Mouse (Mus musculus): Measurements from ENCODE around the gene Bmpr1b. TPM values are rescaled to one million over a fixed set of nuclear protein-coding genes. Genes with fewer than 3 reads are reported as not detected.

The Bmpr1b gene
- polyA plus RNA-seq, 1 experiment from 2014 or later = 2.7 TPM

DNA sequence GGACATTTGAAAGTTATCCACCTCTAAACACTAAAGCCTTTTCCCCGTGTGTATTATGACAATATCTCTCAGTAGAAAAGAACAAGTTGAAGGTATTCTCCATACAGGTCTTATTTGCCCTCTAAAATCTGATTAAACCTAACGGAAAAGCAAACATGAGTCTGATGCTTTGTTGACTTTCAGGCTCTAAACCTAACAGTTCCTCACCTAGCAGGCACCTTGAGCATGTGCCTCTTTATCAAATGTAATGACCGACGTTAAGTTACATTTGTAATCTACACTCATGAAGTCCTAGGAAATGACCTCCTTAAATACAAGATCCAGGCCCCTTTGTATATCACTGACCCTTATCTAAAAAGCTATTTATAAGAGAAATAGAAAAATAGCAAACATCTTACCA, 79.5 kb downstream of the Bmpr1b start:
- H3K9me3 ChIP-seq (ENCODE audit: control insufficient read depth, low read length) = no peaks in the 10 kb centered on the region
- no peak overlapping the region for H3K27ac ChIP-seq (replicated peaks)
- H3K4me2 ChIP-seq (replicated peaks; ENCODE audit: low read depth) = no peak overlapping the region
- H3K9ac ChIP-seq (ENCODE audit: low read length) = no peak overlapping the region
- no peaks in the 10 kb centered on the region for H3K4me1 ChIP-seq (replicated peaks; ENCODE audit: control insufficient read depth, insufficient read depth)
- H3K4me3 ChIP-seq (ENCODE audit: low read depth, low read length) = no peak overlapping the region
- no peaks in the 10 kb centered on the region for H3K27me3 ChIP-seq (ENCODE audit: control insufficient read depth, insufficient read depth, low read length)
- no peaks in the 10 kb centered on the region for H3K36me3 ChIP-seq (ENCODE audit: control insufficient read depth, insufficient read depth, low read length)
- WGBS = 58% methylated on average over 4 of the region's 4 CpGs
- DNase-seq (ENCODE audit: low spot score) = no peak
- ATAC-seq (ENCODE audit: low FRiP score, low TSS enrichment) = peak; percentile 69
- TF ChIP-seq EP300 (optimal IDR thresholded peaks at IDR 0.05) (no peak), CTCF (IDR thresholded peaks at IDR 0.05; ENCODE audit: low read depth) (no peak)

DNA sequence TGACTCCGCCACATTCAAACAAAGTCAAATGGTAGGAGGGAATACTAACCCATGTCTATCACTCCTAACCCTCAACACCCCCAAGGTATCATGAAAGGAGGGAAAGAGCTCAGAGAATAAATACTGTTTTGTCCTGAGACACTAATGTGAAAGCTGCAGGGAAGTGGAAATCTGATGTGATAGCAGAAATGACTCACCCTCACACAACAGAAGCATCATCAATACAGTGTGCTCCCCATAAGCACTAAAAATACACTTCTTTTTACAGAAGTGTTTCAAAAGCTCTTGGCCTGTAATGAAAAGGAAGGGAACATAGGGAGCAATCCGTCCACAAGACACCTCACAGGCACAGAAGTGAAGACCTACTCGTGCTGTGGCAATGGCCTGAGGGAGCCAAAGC, 83.3 kb downstream of the Bmpr1b start:
- DNase-seq (ENCODE audit: low spot score) (no peak), ATAC-seq (ENCODE audit: low FRiP score, low TSS enrichment) (no peak)
- no peaks in the 10 kb centered on the region for H3K9me3 ChIP-seq (ENCODE audit: control insufficient read depth, low read length)
- H3K4me1 ChIP-seq (replicated peaks; ENCODE audit: control insufficient read depth, insufficient read depth) = no peaks in the 10 kb centered on the region
- TF ChIP-seq EP300 (optimal IDR thresholded peaks at IDR 0.05) (no peak), CTCF (IDR thresholded peaks at IDR 0.05; ENCODE audit: low read depth) (no peak)
- WGBS = 52% methylated on average over 3 of the region's 3 CpGs
- H3K27ac ChIP-seq (replicated peaks) = no peak overlapping the region
- H3K4me2 ChIP-seq (replicated peaks; ENCODE audit: low read depth) = no peak overlapping the region
- H3K4me3 ChIP-seq (ENCODE audit: low read depth, low read length) = no peak overlapping the region
- H3K36me3 ChIP-seq (ENCODE audit: control insufficient read depth, insufficient read depth, low read length) = no peaks in the 10 kb centered on the region
- H3K27me3 ChIP-seq (ENCODE audit: control insufficient read depth, insufficient read depth, low read length) = no peaks in the 10 kb centered on the region
- no peak overlapping the region for H3K9ac ChIP-seq (ENCODE audit: low read length)

DNA sequence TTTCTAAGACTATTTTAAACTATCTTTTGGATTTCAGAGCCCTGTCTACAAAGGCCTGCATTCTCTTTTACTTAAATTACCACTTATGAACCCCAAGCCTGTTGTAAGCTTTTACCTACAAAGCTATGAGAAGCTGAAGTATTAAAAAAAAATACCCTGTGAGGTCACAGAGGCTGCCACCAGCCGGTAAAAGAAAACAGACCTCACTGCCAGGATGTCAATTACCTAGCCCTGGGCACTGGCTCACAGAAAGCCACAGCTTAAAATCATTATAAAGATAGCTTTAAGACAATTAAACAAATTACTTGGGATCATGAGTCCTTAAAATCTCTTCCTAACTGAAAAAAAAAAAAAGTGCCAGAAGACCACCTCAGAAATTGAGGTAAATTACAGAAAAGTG, 85.1 kb downstream of the Bmpr1b start:
- H3K9me3 ChIP-seq (ENCODE audit: control insufficient read depth, low read length) = no peaks in the 10 kb centered on the region
- no peak overlapping the region for H3K4me3 ChIP-seq (ENCODE audit: low read depth, low read length)
- no peak overlapping the region for H3K27ac ChIP-seq (replicated peaks)
- whole genome bisulfite sequencing = 52% methylated on average over 1 of the region's 1 CpGs
- no peaks in the 10 kb centered on the region for H3K36me3 ChIP-seq (ENCODE audit: control insufficient read depth, insufficient read depth, low read length)
- DNase-seq (ENCODE audit: low spot score) (no peak), ATAC-seq (ENCODE audit: low FRiP score, low TSS enrichment) (no peak)
- no peak overlapping the region for H3K4me2 ChIP-seq (replicated peaks; ENCODE audit: low read depth)
- no peaks in the 10 kb centered on the region for H3K27me3 ChIP-seq (ENCODE audit: control insufficient read depth, insufficient read depth, low read length)
- no peak for TF ChIP-seq CTCF (IDR thresholded peaks at IDR 0.05; ENCODE audit: low read depth)
- no peak for TF ChIP-seq EP300 (optimal IDR thresholded peaks at IDR 0.05)
- no peaks in the 10 kb centered on the region for H3K4me1 ChIP-seq (replicated peaks; ENCODE audit: control insufficient read depth, insufficient read depth)
- H3K9ac ChIP-seq (ENCODE audit: low read length) = no peak overlapping the region

DNA sequence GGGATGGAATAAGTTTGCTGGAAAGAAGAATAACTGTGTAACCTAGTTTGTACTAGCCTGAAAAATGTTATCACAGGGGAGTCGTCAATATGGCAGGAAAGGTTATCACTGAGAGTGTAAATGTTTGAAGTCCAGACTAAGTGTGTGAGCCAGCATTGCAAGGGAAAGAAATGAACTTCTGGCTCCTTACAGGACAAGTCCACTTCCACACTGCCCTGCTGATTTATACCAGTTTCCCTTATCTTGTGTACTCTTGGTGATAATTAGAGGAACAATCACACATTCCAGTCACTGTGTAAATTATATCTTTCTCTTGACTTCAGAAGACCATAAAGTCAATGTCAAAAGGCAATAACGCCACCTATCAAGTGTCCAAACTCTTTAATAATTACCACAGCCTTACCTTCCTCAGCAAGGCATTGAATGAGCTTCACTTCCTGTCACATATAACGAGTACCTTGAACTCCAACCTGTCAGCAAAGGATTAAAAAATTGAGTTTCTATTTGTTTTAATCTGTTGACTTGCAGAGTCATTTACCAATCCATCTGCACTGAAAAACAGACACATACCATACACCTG, 91.4 kb downstream of the Bmpr1b start:
- Histone ChIP-seq H3K4me1 (replicated peaks; ENCODE audit: control insufficient read depth, insufficient read depth) (no peaks in the 10 kb centered on the region), H3K4me2 (replicated peaks; ENCODE audit: low read depth) (no peak overlapping the region), H3K27me3 (ENCODE audit: control insufficient read depth, insufficient read depth, low read length) (no peaks in the 10 kb centered on the region), H3K4me3 (ENCODE audit: low read depth, low read length) (no peak overlapping the region), H3K9me3 (ENCODE audit: control insufficient read depth, low read length) (no peaks in the 10 kb centered on the region), H3K36me3 (ENCODE audit: control insufficient read depth, insufficient read depth, low read length) (no peaks in the 10 kb centered on the region), H3K9ac (ENCODE audit: low read length) (no peak overlapping the region), H3K27ac (replicated peaks) (no peak overlapping the region)
- no peak for ATAC-seq (ENCODE audit: low FRiP score, low TSS enrichment)
- WGBS = 50% methylated on average over 3 of the region's 3 CpGs
- DNase-seq (ENCODE audit: low spot score) = no peak
- TF ChIP-seq EP300 (optimal IDR thresholded peaks at IDR 0.05) (no peak), CTCF (IDR thresholded peaks at IDR 0.05; ENCODE audit: low read depth) (no peak)

DNA sequence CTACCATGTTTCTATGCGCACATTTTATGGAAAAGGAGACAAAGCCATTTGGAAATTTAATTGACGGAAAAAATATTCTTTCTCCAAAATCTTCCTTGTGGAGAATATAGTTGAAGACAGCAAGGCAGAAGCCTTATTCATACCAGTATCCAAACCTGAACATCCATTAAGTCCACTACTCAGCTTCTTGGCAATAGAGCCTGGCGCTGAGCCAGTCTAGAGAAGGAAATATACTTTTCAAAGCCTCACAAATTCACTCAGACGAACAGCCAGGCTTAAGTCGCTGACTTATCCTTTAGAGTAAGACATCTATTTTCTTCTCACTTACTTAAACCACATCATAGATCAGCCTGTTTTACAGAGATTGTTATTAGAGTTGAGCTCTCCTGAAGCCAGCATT, 97.6 kb downstream of the Bmpr1b start:
- 56% methylated on average over 5 of the region's 5 CpGs for WGBS
- H3K27ac ChIP-seq (replicated peaks) = no peak overlapping the region
- no peaks in the 10 kb centered on the region for H3K9me3 ChIP-seq (ENCODE audit: control insufficient read depth, low read length)
- no peak for TF ChIP-seq CTCF (IDR thresholded peaks at IDR 0.05; ENCODE audit: low read depth)
- no peaks in the 10 kb centered on the region for H3K27me3 ChIP-seq (ENCODE audit: control insufficient read depth, insufficient read depth, low read length)
- DNase-seq (ENCODE audit: low spot score) (no peak), ATAC-seq (ENCODE audit: low FRiP score, low TSS enrichment) (no peak)
- no peak overlapping the region for H3K9ac ChIP-seq (ENCODE audit: low read length)
- H3K4me3 ChIP-seq (ENCODE audit: low read depth, low read length) = no peak overlapping the region
- H3K36me3 ChIP-seq (ENCODE audit: control insufficient read depth, insufficient read depth, low read length) = no peaks in the 10 kb centered on the region
- H3K4me1 ChIP-seq (replicated peaks; ENCODE audit: control insufficient read depth, insufficient read depth) = no peaks in the 10 kb centered on the region
- no peak overlapping the region for H3K4me2 ChIP-seq (replicated peaks; ENCODE audit: low read depth)

- Histone ChIP-seq H3K9ac (ENCODE audit: low read length) (no peak overlapping the region), H3K27ac (replicated peaks) (no peak overlapping the region), H3K36me3 (ENCODE audit: control insufficient read depth, insufficient read depth, low read length) (no peaks in the 10 kb centered on the region), H3K27me3 (ENCODE audit: control insufficient read depth, insufficient read depth, low read length) (no peaks in the 10 kb centered on the region), H3K9me3 (ENCODE audit: control insufficient read depth, low read length) (no peaks in the 10 kb centered on the region), H3K4me2 (replicated peaks; ENCODE audit: low read depth) (no peak overlapping the region), H3K4me1 (replicated peaks; ENCODE audit: control insufficient read depth, insufficient read depth) (no peaks in the 10 kb centered on the region; the same call in 1 of the 2 replicates), H3K4me3 (ENCODE audit: low read depth, low read length) (no peak overlapping the region)
- 70% methylated on average over 1 of the region's 1 CpGs for WGBS
- ATAC-seq (ENCODE audit: low FRiP score, low TSS enrichment) (no peak), DNase-seq (ENCODE audit: low spot score) (no peak)
- no peak for TF ChIP-seq CTCF (IDR thresholded peaks at IDR 0.05; ENCODE audit: low read depth)
- no peak for TF ChIP-seq EP300 (optimal IDR thresholded peaks at IDR 0.05)
These were observed 102.4 kb downstream of the Bmpr1b start for GRCm38 (mm10) chr3:142066792-142067346.

All from stomach, postnatal 0 days (tissue).